Mouse (Mus musculus) adrenal gland, postnatal 10 days (tissue): ENCODE data around the gene Otud7b. TPM values are rescaled to one million over a fixed set of nuclear protein-coding genes. Genes with fewer than 3 reads are reported as not detected.
"Not testable (repeated sequence)": the region's sequence is repeated elsewhere in the genome, so short reads cannot be mapped to it uniquely, and the experiment has no call there.

Source experiments
- DNase-seq: peaks from one replicate; pipeline ENCODE4 v3.0.0; 2021; ENCODE audit warnings: mixed read lengths
- total RNA-seq, 2 experiments: library from RNA; stranded (reverse); gene quantifications; 2 replicates each; pipeline ENCODE4 v1.2.3; 2021

Otud7b gene
- total RNA-seq, 2 experiments from 2014 or later: 32.3 to 33.4 TPM

DNA sequence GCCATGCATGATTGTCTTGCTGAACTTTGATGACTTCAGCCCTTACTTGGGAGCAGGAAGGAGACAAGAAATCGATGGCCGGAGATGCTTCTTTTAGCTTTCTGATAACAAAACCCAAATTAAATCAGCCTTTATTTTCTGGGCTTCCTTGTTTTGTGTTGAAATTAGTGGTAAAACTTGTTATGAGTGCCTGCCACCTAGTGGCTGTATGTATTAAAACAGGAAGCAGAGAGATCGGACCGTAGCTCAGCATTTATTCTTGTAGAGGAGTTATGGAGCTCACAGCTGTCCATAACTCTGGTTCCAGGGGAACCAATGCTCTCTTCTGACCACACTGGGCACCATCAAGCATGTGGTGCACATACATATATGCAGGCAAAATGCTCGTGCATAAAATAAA, 43.6 kb downstream of the Otud7b start:
- peak; percentile 66 for DNase-seq

- DNase-seq: no peak
Measured at GRCm38 (mm10) chr3:96151836-96152235, 47.5 kb downstream of the Otud7b start.

GRCm38 (mm10) chr3:96152611-96153010, 48.3 kb downstream of the Otud7b start:
- no peak for DNase-seq

- no peak for DNase-seq
Measured at GRCm38 (mm10) chr3:96155501-96155900, 51.2 kb downstream of the Otud7b start.

GRCm38 (mm10) chr3:96159820-96160219, 55.5 kb downstream of the Otud7b start:
- DNase-seq: no peak

- peak; percentile 79 for DNase-seq
Measured at GRCm38 (mm10) chr3:96160222-96160802, 56.0 kb downstream of the Otud7b start.

DNA sequence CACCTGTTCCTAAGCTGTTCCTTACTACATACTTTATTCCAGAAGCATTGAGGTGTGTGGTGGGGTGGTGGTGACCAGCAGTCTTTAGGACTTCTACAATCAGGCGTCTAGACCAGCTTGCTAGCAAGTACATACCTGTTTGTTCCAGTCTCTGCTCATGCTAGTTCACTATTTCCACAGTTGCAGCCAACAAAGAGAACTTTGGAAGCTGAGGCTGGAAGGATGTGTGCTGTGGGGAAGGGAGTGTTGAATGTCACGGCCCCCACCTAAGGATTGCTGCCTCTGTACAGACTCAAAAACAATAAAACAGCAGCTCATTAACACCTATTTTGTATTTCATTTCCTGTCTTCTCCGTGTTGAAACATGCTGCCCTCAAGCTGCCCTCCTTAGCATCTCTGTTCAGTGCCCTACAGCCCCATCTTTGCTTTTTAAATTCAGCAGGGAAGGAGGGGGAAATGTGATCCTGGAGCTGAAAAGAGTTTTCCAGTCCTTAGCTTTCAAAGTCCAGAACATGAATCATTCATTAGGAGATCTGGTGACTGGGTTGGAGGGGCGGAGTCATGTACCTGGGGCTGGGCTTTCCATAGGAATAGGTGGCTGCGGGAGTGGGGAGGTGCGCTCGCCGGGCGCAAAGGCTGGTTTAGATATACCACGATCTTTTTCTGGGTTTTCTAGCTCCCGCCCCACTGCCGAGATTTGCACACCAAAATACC, 56.6 kb downstream of the Otud7b start:
- peak; percentile 78 for DNase-seq

DNA sequence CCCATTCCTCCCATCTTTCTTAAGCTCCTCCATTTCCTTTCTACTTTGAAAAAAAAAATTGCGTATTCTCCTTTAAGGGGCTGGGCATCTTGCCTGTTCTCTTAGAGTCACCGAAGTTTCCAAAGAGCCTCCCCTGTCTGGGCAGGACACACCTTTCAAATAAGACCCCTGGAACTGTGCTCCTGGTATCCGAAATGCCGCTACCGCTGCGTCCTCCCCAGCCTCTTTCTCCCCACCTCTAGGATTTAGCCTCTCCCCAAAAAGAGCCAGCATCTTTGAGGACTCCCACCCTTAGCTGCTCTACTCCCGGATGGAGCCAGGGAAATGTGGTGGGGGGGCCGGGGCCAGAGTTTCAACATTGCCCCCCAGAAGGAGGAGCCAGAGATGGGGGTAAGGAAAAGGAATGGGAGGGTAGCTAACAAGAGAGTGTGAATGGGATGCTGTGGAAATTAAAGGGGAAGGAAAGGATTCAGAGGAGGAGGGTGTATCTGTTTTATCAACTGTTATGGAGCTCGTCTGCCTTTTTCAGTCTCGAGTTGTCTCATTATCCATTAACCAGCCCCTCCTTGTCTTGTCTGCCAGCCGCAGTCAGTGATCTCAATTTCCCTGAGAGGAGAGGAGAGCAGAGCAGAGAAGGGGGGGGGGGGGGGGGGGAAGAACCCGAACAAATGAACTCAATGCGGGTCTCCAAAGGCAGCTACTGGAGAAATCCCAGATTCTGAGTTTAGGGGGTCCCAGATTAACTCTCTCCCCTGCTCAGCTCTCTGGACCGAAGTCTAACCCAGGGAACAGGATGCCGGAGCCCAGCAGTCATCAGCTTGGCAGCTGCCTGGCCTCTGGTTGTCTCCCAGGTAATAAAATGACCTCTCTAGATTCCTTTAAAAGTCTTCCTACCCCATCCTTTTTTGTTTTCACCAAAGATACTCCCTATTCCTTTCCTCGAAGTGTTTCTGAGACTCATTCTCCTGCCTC, 57.8 kb downstream of the Otud7b start, which contains the start of gene Mtmr11:
Mtmr11 (plus strand) TSS at position 136 of the 972 bp plus-strand sequence.
- DNase-seq: peak; percentile 41

- DNase-seq: no peak
Measured at GRCm38 (mm10) chr3:96163040-96163439, 58.7 kb downstream of the Otud7b start.

DNA sequence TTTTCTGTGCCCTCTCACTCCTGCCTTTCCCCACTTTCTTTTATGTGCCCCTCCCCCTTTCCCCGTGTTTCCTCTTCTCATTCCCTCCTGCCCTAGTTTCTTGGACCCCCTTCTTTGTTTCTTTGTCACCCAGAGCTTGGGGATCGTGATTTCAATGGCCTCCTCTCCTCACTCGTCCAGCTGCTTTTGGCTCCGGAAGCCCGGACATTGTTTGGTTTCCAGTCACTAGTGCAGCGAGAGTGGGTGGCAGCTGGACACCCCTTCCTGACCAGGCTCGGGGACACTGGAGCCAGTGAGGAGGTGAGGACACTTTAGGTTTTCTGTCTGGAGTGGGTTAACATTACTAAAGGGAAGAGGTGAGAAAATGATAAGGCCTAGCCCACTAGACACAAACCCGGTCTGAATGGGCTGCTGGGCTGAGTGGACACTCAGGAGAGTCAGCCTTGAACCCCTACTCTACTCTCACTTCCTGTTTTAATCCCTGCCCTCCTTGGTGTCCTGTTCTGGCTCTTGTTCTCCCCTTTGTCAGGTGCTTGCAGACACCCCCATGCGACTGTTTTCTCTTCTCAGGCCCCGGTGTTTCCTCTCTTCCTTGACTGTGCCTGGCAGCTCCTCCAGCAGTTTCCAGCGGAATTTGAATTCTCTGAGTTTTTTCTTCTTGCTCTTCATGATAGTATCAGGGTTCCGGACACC, 64.3 kb downstream of the Otud7b start:
- no peak for DNase-seq

- DNase-seq: peak; percentile 52
Measured at GRCm38 (mm10) chr3:96170276-96170675, 65.9 kb downstream of the Otud7b start.

DNA sequence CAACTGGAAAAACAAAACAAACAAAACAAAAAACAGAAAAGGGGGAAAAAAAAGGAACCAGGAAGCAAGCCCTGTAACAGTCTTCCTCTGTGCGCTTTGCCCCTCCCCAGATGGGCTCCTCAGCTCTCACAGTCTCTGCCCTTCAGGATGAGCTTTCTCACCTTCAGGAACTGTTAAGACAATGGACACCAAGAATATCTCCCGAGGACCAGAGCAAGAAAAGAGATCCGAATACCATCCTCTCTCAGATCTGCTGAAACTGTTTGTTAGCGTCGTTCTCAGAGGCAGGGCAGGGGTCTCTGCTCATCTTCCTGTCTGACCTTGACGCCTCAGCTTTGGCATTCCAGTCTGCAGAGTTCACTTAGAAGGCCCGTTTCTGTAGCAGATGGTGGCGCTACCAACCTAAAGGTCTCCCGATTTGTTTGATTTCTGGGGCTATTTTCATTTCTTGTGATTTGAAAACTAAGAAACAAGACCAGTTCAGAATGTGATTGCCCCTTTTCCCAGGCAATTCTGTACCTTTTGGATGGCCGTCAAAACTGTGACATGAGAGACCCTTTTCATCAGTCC, 66.7 kb downstream of the Otud7b start:
- no peak for DNase-seq

DNA sequence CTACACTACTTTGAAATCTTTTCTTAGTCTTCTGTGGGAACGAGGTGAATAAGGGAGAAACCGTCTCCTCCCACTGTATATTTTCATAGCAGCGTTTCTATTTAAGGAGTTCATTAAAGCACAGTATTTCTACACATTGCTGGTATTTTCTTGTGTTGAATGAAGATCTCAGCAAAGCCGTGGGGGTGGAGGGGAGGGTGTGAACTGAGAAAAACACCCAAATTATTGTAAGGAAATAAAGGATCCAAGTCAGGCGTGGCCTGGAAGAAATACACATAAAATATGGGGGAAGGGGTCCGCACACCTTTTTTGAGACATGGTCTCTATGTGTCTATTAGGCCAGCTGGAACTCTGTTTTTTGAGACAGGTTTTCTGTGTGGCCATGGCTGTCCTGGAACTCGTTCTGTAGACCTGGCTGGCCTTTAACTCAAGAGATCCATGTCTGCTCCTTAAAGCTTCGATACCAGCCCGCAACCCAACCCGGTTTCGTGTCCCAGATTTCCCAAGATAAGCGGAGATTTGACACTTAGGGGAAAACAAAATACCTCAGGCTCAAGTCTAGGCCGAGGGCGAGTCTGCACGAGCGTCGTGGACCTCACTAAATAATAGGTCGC, 67.4 kb downstream of the Otud7b start:
- DNase-seq: no peak

- peak; percentile 93 for DNase-seq
Measured at GRCm38 (mm10) chr3:96172197-96173178, 68.2 kb downstream of the Otud7b start, which contains the start of gene Sf3b4. Gene Sf3b4 (plus strand): TSS chr3:96172332.

GRCm38 (mm10) chr3:96173185-96173584, 68.9 kb downstream of the Otud7b start:
- no peak for DNase-seq

DNA sequence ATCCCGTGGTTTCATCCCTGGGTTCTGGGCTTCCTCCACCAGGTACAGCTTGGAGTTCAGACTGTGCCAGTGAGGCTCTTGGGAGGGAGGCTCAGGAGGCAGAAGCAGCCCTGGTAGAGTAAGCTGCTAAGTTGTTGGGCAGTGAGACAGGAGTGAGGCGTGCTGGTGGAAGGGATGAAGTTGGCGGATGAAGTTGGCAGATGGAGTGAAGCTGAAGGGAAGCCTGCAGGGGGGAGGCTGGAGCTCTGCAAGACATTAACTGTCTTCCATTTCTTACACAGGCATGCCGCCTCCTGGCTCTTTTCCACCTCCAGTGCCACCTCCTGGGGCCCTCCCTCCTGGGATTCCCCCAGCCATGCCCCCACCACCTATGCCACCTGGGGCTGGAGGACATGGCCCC, 69.7 kb downstream of the Otud7b start:
- not testable (repeated sequence) for DNase-seq

GRCm38 (mm10) chr3:96175251-96175650, 70.9 kb downstream of the Otud7b start:
- no peak for DNase-seq

- DNase-seq: no peak
Measured at GRCm38 (mm10) chr3:96178427-96178826, 74.1 kb downstream of the Otud7b start.

DNA sequence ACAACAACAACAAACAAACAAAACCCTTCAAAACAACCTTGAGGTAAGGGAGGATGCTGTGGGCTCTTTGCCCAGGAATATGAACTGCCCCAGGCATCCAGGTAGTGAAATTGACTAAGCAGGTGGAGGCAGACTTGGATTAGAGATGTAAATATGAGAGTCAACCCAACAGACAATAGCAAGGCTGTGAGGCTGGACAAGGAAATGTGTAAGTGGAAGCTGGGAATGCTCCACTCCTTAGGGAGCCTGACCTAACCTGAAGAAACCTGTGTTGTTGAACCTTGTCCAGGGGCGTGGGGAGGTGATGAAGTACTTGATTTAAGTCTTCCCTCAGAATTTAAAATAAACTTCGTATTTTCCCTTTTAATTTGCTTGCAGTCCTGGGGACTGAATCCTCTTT, 74.6 kb downstream of the Otud7b start:
- DNase-seq: no peak

DNA sequence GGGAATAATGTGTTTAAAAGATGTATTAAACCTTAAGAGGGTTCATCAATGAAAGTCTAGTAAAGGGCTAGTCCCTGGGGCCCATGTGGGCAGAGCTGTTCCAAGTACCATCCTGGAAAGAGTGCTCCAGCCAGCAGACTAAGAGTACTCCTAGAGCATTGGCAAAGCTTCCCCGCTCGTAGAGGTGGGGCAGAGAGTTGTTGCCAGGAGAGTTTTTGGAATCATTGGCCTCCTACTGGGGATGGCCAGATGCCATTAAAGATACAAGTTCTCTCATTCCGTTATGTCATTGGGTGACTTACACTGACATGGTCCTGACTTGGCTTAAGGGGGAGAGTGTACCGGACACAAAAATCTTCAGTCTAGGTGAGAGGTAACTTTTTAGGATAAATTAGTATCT, 75.2 kb downstream of the Otud7b start:
- peak; percentile 70 for DNase-seq
